Mouse (Mus musculus): ENCODE results near the gene Dzip1. TPM values are rescaled to one million over a fixed set of nuclear protein-coding genes. Genes with fewer than 3 reads are reported as not detected.

Gene Dzip1
- polyA plus RNA-seq, 2 experiments = 26.0 to 52.1 TPM

DNA sequence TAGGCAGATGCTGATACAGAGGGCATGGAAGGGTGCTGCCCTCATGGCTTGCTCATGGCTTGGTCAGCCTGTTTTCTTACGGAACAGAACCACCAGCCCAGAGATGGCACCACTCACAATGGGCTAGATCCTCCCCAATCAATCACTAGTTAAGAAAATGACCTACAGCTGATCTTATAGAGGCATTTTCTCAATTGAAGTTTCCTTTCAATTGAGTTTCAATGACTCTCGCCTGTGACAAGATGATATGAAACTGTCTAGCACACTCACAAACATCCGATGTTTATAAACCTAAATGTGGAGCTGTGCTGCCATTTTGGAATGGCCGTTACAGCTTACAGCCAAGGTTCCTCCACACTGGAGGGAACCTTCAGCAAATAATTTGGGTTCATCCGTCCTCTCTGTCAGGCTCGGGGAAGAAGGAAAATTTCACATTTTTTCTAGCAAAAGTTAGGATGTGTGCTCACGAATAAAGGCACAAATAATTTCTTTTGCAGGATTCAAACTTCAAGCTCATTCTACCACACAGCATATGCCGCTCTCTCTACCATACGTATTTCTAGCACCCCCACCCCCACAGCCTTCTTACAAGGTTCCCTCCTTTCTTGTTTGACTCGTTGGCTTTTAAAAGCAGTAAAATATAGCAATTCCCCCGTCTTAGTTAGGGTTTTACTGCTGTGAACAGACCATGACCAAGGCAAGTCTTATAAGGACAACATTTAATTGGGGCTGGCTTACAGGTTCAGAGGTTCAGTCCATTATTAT, 95.7 kb downstream of the Dzip1 start:
- no peak overlapping the region for H3K4me3 ChIP-seq (replicated peaks; ENCODE audit: low read length)
- no peak for DNase-seq (ENCODE audit: low spot score)
- TF ChIP-seq POLR2A (IDR thresholded peaks at IDR 0.05; ENCODE audit: borderline replicate concordance, extremely low read depth, insufficient read depth, insufficient read length) = no peak
- no peak overlapping the region for H3K27ac ChIP-seq (replicated peaks; ENCODE audit: low read depth, low read length)
- no peak overlapping the region for H3K9ac ChIP-seq (ENCODE audit: low read depth, low read length, severe bottlenecking)
- no peak overlapping the region for H3K4me2 ChIP-seq (replicated peaks; ENCODE audit: low read depth, low read length, severe bottlenecking)
- no peak for ATAC-seq (ENCODE audit: low FRiP score, low read depth)
- no peaks in the 10 kb centered on the region for H3K27me3 ChIP-seq (ENCODE audit: control insufficient read depth, insufficient read depth, low read length)
- no peaks in the 10 kb centered on the region for H3K36me3 ChIP-seq (ENCODE audit: control insufficient read depth, insufficient read depth, low read length)
- H3K4me1 ChIP-seq (ENCODE audit: control insufficient read depth, insufficient read depth, low read length) = peaks cover 12% of the 10 kb centered on the region; the same call in 1 of the 2 replicates
- WGBS = 74% methylated on average over 11 of the region's 11 CpGs
- no peaks in the 10 kb centered on the region for H3K9me3 ChIP-seq (ENCODE audit: control insufficient read depth, low read length)

DNA sequence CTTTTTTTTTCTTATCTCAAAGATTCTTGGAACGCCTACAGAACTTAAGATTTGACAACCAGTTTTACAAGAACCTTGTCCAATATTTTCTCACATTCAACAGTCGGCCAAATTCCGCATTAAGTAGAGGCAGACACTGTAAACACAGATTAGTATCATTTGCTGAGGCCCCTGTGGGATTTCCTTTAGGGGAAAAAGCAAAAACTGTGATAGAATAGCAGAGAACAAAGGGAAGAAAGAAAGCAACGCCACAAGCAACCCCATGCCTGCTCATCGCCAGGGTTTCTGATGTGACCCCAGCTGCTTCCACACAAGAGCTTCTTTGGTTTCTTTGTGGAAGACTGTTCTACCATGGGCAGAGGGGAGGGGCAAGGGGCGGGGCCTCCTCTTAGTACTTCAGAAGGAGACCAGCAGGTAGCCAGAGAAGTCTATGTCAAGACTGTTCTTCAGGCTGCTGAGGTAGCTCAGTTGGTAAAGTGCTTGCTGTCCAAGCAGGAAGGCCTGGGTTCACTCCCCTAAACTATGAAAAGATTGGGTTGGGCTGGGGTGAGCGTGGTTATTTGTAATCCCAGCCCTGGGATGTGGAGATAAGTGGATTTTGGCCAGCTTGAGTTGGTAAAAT, 97.9 kb downstream of the Dzip1 start:
- no peak for ATAC-seq (ENCODE audit: low FRiP score, low read depth)
- Histone ChIP-seq H3K9ac (ENCODE audit: low read depth, low read length, severe bottlenecking) (no peak overlapping the region), H3K27ac (replicated peaks; ENCODE audit: low read depth, low read length) (no peak overlapping the region), H3K9me3 (ENCODE audit: control insufficient read depth, low read length) (no peaks in the 10 kb centered on the region), H3K4me2 (replicated peaks; ENCODE audit: low read depth, low read length, severe bottlenecking) (no peak overlapping the region), H3K27me3 (ENCODE audit: control insufficient read depth, insufficient read depth, low read length) (no peaks in the 10 kb centered on the region), H3K4me1 (ENCODE audit: control insufficient read depth, insufficient read depth, low read length) (no peaks in the 10 kb centered on the region), H3K4me3 (replicated peaks; ENCODE audit: low read length) (no peak overlapping the region), H3K36me3 (ENCODE audit: control insufficient read depth, insufficient read depth, low read length) (no peaks in the 10 kb centered on the region)
- WGBS = 54% methylated on average over 7 of the region's 7 CpGs
- no peak for DNase-seq (ENCODE audit: low spot score)
- TF ChIP-seq POLR2A (IDR thresholded peaks at IDR 0.05; ENCODE audit: borderline replicate concordance, extremely low read depth, insufficient read depth, insufficient read length) = no peak

DNA sequence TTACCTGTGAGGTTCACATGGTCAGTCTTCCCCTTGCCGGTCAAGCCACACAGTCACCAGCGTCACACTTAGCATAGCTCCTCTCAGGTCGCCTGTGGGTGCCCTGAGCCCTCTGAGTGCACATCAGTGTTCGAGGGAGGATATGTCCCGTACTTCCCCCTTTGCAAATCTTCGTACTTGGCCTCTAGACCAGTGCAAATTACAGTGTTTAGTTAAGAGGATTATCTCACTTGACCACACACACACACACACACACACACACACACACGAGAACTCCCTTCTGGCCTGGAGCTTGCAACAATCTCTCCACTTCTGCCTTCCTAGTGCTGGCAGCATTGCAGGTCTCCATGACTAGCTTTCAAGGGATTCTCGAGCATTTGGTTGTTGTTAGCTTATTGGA, 98.9 kb downstream of the Dzip1 start:
- 77% methylated on average over 8 of the region's 8 CpGs for WGBS

More for the DNA sequence above, 98.9 kb downstream of the Dzip1 start:
- ATAC-seq (ENCODE audit: low FRiP score, low read depth) = no peak
- Histone ChIP-seq H3K4me1 (ENCODE audit: control insufficient read depth, insufficient read depth, low read length) (no peaks in the 10 kb centered on the region), H3K27ac (replicated peaks; ENCODE audit: low read depth, low read length) (no peak overlapping the region), H3K4me3 (replicated peaks; ENCODE audit: low read length) (no peak overlapping the region), H3K4me2 (replicated peaks; ENCODE audit: low read depth, low read length, severe bottlenecking) (no peak overlapping the region), H3K36me3 (ENCODE audit: control insufficient read depth, insufficient read depth, low read length) (no peaks in the 10 kb centered on the region), H3K9me3 (ENCODE audit: control insufficient read depth, low read length) (no peaks in the 10 kb centered on the region), H3K27me3 (ENCODE audit: control insufficient read depth, insufficient read depth, low read length) (no peaks in the 10 kb centered on the region), H3K9ac (ENCODE audit: low read depth, low read length, severe bottlenecking) (no peak overlapping the region)
- no peak for DNase-seq (ENCODE audit: low spot score)
- TF ChIP-seq POLR2A (IDR thresholded peaks at IDR 0.05; ENCODE audit: borderline replicate concordance, extremely low read depth, insufficient read depth, insufficient read length) = no peak

Other genes starting within 250 kb of the Dzip1 start
- gene Abcc4, start 219.2 kb downstream of the Dzip1 start, polyA plus RNA-seq (2012; rRNA removed) = 1.3 and 2.1 TPM in 2 replicates
- gene Abcc4, start 219.2 kb downstream of the Dzip1 start, polyA plus RNA-seq (2014; fragmentation: Nextera tagmentation; extraction: Ambion mirVana) = 2.1 and 2.2 TPM in 2 replicates
- gene Cldn10, start 137.6 kb downstream of the Dzip1 start, polyA plus RNA-seq (2012; rRNA removed) = 0.61 and 0.65 TPM in 2 replicates
- 1.4 and 1.8 TPM in 2 replicates for gene Cldn10, start 137.6 kb downstream of the Dzip1 start, polyA plus RNA-seq (2014; fragmentation: Nextera tagmentation; extraction: Ambion mirVana)
- 18.7 and 22.8 TPM in 2 replicates for gene Dnajc3, start 12.5 kb upstream of the Dzip1 start, polyA plus RNA-seq (2012; rRNA removed)
- 35.7 and 42.0 TPM in 2 replicates for gene Dnajc3, start 12.5 kb upstream of the Dzip1 start, polyA plus RNA-seq (2014; fragmentation: Nextera tagmentation; extraction: Ambion mirVana)
- gene Uggt2, start 174.0 kb upstream of the Dzip1 start, polyA plus RNA-seq (2012; rRNA removed) = 36.0 and 36.5 TPM in 2 replicates
- gene Uggt2, start 174.0 kb upstream of the Dzip1 start, polyA plus RNA-seq (2014; fragmentation: Nextera tagmentation; extraction: Ambion mirVana) = 14.9 and 18.5 TPM in 2 replicates
- gene Hs6st3, start 212.9 kb upstream of the Dzip1 start, polyA plus RNA-seq (2012; rRNA removed) = 0.89 and 1.5 TPM in 2 replicates
- 0.43 and 0.72 TPM in 2 replicates for gene Hs6st3, start 212.9 kb upstream of the Dzip1 start, polyA plus RNA-seq (2014; fragmentation: Nextera tagmentation; extraction: Ambion mirVana)

Data from limb, embryonic 14.5 days (tissue).